Mouse (Mus musculus) naive thymus-derived CD4-positive, alpha-beta T cell, adult 2 months (primary cell): ENCODE measurements around the gene Olfr201.
"Not testable (repeated sequence)": the region's sequence is repeated elsewhere in the genome, so short reads cannot be mapped to it uniquely, and the experiment has no call there.

Source experiments
- DNase-seq: peaks from one replicate; pipeline ENCODE4 v3.0.0-alpha.2; 2011; ENCODE audit warnings: low read depth

Gene Olfr201

DNA sequence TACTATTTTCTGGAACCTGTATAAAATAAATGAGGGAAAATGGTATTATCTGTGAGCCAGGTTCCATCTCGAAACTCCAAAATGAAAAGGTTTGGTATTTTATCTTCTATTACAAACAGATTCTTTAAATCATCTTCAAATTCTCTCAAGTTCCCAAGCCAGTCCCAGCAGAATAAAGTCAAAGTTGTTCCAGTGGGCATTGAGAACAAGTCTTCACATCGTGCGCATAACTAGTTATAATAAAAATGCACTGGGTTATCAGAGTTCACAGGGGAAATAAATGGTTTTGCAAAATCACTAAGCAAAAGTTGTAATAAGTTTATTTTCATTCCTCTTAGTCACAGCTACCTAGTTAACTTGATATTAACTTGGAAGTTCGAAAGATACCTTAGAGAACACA, at the start of gene Olfr201:
Gene Olfr201, minus strand, starts transcription at position 101 of the 400 bp plus-strand sequence.
- not testable (repeated sequence) for DNase-seq

DNA sequence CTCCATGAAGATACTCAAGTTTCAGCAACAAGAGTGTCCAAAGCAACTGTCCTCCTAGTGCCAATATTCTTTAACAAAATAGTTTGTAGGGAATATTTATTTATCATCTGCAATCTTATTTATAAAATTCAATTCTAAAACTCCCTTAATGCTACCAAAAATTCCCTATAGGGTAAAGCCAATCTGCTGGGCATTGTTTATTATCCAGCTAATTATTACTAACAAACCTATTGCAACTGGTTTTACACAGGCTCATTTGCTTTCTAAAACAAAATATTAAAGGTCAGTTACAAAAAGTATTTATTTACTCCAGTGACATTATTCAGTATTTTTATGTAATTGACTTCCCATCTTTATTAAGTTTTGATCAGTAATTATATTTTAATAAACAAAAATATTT, 45.7 kb upstream of the Olfr201 start, which contains the start of gene Olfr204:
Gene Olfr204, minus strand, starts transcription at position 101 of the 400 bp plus-strand sequence.
- DNase-seq, result no peak

DNA sequence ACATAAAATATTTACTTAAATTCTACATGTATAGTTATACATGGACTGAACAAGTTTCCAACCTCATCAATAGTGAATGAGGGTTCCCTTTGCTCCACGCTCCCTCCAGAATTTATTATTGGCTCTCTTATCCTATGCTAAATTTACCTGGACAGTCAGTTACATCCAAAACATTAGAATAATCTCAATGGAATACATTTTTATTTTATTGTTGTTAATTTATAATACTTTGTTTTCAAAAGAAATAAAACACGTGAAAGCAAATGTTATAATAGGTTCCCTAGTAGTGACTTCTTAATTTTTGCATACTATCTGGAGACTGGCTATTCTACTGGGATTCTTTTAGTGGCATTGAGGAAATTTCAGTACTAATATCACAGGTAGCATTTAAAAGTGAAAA, 26.1 kb upstream of the Olfr201 start, which contains the start of gene Olfr203:
Gene Olfr203, plus strand, starts transcription at position 301 of the 400 bp plus-strand sequence.
- DNase-seq, result no peak

DNA sequence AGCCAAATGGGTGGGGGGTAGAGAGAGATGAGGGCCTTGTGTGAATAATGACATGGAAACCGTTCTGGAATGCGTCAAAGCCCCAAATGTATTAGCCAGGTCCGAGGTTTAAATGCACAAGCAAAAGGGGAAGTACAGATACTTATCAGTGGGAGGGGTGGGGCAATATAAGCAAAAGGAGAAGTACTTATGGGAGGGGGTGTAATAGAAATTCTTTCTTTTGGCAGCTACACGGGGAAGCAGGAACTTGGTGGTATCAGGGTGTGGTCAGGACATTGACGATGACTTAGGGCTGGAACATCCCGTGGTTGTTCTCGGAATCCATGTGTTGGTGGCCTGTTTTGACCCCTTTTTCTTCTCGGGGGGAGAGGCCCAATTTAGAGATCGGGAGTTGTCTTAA, 15.1 kb upstream of the Olfr201 start:
- not testable (repeated sequence) for DNase-seq

DNA sequence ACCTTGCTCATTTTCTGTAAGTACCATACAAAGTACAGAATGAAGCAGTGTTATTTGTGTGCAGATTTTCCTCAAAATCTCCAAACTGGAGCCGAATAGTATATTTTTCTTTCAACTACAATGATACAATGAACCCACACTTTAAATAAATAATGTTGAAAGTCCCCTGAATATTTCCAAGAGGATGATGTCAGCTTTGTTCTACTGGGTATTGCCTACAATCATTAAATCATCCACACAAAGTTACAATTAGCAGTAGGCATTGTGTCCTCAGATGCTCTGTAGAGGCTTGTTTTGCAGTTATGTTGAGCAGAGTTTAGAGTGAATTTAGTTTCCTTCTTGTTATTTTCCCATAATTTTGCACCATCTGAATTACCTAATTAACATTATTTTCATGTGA, 14.3 kb upstream of the Olfr201 start, which contains the start of gene Olfr202:
Gene Olfr202, minus strand, starts transcription at position 101 of the 400 bp plus-strand sequence.
- DNase-seq, result no peak

DNA sequence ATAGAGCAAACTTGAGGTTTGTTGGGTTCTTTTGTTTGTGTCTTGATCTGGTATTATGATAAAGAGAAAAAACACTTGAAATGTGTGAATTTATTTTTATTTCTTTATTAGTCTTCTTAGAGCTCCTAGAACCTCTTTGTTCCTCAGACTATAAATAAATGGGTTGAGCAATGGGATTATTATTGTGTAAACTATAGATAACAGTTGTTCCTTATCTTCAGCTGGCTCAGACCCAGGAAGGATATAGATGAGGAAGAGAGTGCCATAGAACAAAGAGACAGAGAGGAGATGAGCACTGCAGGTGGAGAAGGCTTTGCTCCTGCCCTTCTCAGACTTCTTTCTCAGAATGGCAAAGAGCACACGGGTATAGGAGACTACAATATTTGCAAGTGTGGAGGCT, 11.0 kb upstream of the Olfr201 start:
- DNase-seq, result no peak

DNA sequence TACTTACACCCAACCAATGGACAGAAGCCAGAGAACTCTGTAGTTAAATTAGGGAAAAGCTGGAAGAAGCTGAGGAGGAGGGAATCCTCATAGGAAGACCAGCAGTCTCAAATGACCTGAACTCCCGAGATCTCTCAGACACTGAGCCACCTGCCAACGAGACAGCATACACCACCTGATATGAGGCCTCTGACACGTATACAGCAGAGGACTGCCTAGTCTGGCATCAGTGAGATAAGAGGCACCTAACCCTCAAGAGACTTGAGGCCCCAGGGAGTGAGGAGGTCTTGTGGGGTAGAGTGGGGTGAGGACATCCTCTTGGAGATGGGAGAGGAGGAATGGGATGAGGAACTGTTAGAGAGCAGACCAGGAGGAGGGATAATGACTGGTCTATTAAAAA, 8.1 kb upstream of the Olfr201 start:
- DNase-seq, result no peak

DNA sequence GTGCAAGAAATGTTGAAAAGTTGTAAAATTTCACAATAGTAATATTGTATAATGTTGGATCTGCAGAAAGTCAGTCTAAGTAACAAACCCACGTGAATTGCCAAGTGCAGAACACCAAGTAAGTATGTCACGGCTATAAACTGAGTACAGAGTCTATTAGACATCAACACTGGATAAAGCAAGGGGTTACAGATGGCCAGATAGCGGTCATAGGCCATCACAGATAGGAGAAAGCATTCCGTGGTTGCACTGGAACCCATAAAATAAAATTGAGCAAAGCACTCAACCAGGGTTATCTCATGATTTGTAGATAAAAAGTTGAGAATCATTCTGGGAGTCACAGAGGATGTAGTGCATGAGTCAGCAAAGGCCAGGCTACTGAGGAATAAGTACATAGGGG, 3.3 kb downstream of the Olfr201 start:
- not testable (repeated sequence) for DNase-seq

DNA sequence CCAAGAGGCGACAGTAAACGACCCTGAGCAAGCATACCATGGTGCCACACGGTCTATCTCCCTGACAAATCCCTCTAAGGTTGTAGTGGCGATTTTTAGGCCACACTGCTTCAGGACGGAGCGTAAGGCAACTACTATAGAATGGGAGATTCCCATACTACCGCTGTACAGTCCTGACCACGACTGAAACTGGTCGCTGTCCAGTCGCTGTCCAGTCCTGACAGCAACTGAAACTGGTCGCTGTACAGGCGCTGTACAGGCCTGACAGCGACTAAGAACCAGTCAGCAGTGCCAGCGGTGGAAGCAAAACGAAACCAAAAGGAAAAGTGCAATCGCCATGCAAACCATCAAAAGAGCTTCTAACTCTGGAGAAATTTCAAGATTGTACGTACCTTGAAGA, 22.7 kb downstream of the Olfr201 start:
- DNase-seq, result no peak

DNA sequence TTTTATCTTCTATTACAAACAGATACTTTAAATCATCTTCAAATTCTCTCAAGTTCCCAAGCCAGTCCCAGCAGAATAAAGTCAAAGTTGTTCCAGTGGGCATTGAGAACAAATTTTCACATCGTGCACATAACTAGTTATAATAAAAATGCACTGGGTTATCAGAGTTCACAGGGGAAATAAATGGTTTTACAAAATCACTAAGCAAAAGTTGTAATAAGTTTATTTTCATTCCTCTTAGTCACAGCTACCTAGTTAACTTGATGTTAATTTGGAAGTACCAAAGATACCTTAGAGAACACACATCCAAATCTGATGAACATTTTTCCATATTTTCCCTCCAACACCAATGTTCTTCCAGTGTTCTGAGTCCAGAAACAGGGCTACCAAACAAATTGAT, 52.8 kb downstream of the Olfr201 start, which contains the start of gene Olfr199:
Gene Olfr199, minus strand, starts transcription at position 101 of the 400 bp plus-strand sequence.
- not testable (repeated sequence) for DNase-seq

DNA sequence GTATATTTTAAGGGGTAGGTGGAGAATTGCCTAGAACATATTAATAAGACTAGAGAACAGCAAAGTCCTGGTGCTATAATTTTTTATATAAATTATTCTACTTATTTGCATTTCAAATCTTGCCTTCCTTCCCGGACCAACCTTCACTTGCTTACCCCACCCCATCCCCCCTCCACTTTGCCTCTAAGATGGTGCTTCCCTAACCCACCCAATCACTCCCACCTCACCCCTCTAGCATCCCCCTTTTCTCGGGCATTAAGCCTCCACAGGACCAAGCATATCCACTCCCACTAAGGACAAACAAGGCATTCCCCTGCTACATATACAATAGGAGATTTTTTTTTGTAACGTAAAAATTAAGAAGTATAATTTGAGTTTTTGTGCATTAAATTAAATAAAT, 54.6 kb downstream of the Olfr201 start:
- DNase-seq, result not testable (repeated sequence)
